Mouse (Mus musculus) heart, embryonic 13.5 days (tissue): ENCODE measurements around the gene Osbpl3. TPM values are rescaled to one million over a fixed set of nuclear protein-coding genes. Genes with fewer than 3 reads are reported as not detected.
"Not testable (repeated sequence)": the region's sequence is repeated elsewhere in the genome, so short reads cannot be mapped to it uniquely, and the experiment has no call there.

ENCODE experiments used
- ATAC-seq: fragments of 200-750 bp; cut with Nextera tagmentation; 2 replicates; pipeline ENCODE4 v1.8.0; 2017; ENCODE audit warnings: moderate TSS enrichment; ENCODE audit not compliant: insufficient number of reproducible peaks, low FRiP score, low TSS enrichment; ENCODE audit errors: extremely low read depth
- H3K27ac ChIP-seq: fragments of 300-500 bp; sonication (generic); replicated peaks from 2 replicates; pipeline ENCODE4 v1.5.1; 2015; ENCODE audit warnings: moderate library complexity, mild to moderate bottlenecking, inconsistent platforms
- H3K27me3 ChIP-seq: fragments of 300-500 bp; sonication (generic); replicated peaks from 2 replicates; pipeline ENCODE4 v1.6.1; 2015; ENCODE audit warnings: mild to moderate bottlenecking, inconsistent platforms
- H3K36me3 ChIP-seq: fragments of 300-500 bp; sonication (generic); 2 replicates; pipeline ENCODE4 v1.6.1; 2015; ENCODE audit warnings: mild to moderate bottlenecking, inconsistent platforms
- H3K4me1 ChIP-seq: fragments of 300-500 bp; sonication (generic); 2 replicates; pipeline ENCODE4 v1.6.1; 2015; ENCODE audit warnings: inconsistent platforms
- H3K4me2 ChIP-seq: fragments of 300-500 bp; sonication (generic); 2 replicates; pipeline ENCODE4 v1.6.1; 2015; ENCODE audit warnings: inconsistent platforms, mild to moderate bottlenecking, moderate library complexity
- H3K4me3 ChIP-seq: fragments of 300-500 bp; sonication (generic); 2 replicates; pipeline ENCODE4 v1.5.1; 2015; ENCODE audit warnings: moderate library complexity, mild to moderate bottlenecking, inconsistent platforms
- H3K9ac ChIP-seq: fragments of 300-500 bp; sonication (generic); 2 replicates; pipeline ENCODE4 v1.6.1; 2015; ENCODE audit warnings: inconsistent platforms, mild to moderate bottlenecking, moderate library complexity
- H3K9me3 ChIP-seq: fragments of 300-500 bp; sonication (generic); 2 replicates; pipeline ENCODE4 v1.6.1; 2016; ENCODE audit warnings: inconsistent platforms
- WGBS: fragments of 180-500 bp; shearing (Covaris S2); methylation state at CpG from one replicate; pipeline ENCODE4 v1.1.7; 2015; ENCODE audit warnings: mixed read lengths; 5-methylcytosine and 5-hydroxymethylcytosine counted together
- polyA plus RNA-seq: library from polyadenylated mRNA; unstranded; fragments of >200 nt; fragmentation: Nextera tagmentation; extraction: Ambion mirVana; gene quantifications from 2 replicates; pipeline ENCODE4 v1.2.1, GENCODE M21; 2015

Osbpl3 gene
- polyA plus RNA-seq, 1 experiment from 2014 or later: 11.8 TPM

GRCm38 (mm10) chr6:50452220-50452619 lies 3.8 kb downstream of the Osbpl3 start:
- Histone ChIP-seq H3K27me3 (no peaks in the 10 kb centered on the region), H3K27ac (no peak overlapping the region), H3K4me3 (no peak overlapping the region), H3K4me1 (peaks cover 28% of the 10 kb centered on the region), H3K4me2 (no peak overlapping the region), H3K9ac (no peak overlapping the region), H3K9me3 (no peaks in the 10 kb centered on the region), H3K36me3 (no peaks in the 10 kb centered on the region)
- no peak for ATAC-seq
- 86% methylated on average over 10 of the region's 10 CpGs for WGBS

- no peak for ATAC-seq
- WGBS: 86% methylated on average over 2 of the region's 2 CpGs
- H3K27ac ChIP-seq: no peak overlapping the region
These were observed 10.4 kb downstream of the Osbpl3 start for GRCm38 (mm10) chr6:50445616-50446015.

GRCm38 (mm10) chr6:50440966-50441862 lies 14.8 kb downstream of the Osbpl3 start:
- Histone ChIP-seq H3K27ac (0 out of 2 replicates have a peak overlapping the region, but pooled peaks have one; percentile 15), H3K4me2 (no peak overlapping the region), H3K4me3 (no peak overlapping the region), H3K27me3 (no peaks in the 10 kb centered on the region), H3K9me3 (no peaks in the 10 kb centered on the region), H3K9ac (no peak overlapping the region), H3K36me3 (0 out of 2 replicates have a peak, but pooled peaks cover 6% of the 10 kb centered on the region), H3K4me1 (peaks cover 44% of the 10 kb centered on the region)
- no peak; the same call in 1 of the 2 replicates for ATAC-seq
- WGBS: 77% methylated on average over 5 of the region's 5 CpGs

More at GRCm38 (mm10) chr6:50445616-50446015, 10.4 kb downstream of the Osbpl3 start:
- no peaks in the 10 kb centered on the region for H3K27me3 ChIP-seq
- H3K9ac ChIP-seq: no peak overlapping the region
- 0 out of 2 replicates have a peak, but pooled peaks cover 6% of the 10 kb centered on the region for H3K36me3 ChIP-seq
- no peak overlapping the region for H3K4me2 ChIP-seq
- peaks cover 24% of the 10 kb centered on the region for H3K4me1 ChIP-seq
- no peaks in the 10 kb centered on the region for H3K9me3 ChIP-seq
- H3K4me3 ChIP-seq: no peak overlapping the region

- WGBS: 72% methylated on average over 7 of the region's 7 CpGs
- Histone ChIP-seq H3K36me3 (0 out of 2 replicates have a peak, but pooled peaks cover 6% of the 10 kb centered on the region), H3K9ac (no peak overlapping the region), H3K4me3 (no peak overlapping the region), H3K27me3 (no peaks in the 10 kb centered on the region), H3K4me1 (peaks cover 44% of the 10 kb centered on the region), H3K4me2 (no peak overlapping the region), H3K9me3 (no peaks in the 10 kb centered on the region), H3K27ac (no peak overlapping the region)
- ATAC-seq: no peak
These were observed 15.8 kb downstream of the Osbpl3 start for GRCm38 (mm10) chr6:50440197-50440596.

- peaks cover 44% of the 10 kb centered on the region for H3K4me1 ChIP-seq
These were observed 17.1 kb downstream of the Osbpl3 start for GRCm38 (mm10) chr6:50438900-50439299.

GRCm38 (mm10) chr6:50437815-50438214 lies 18.2 kb downstream of the Osbpl3 start:
- H3K9me3 ChIP-seq: no peaks in the 10 kb centered on the region
- 79% methylated on average over 2 of the region's 2 CpGs for WGBS
- no peaks in the 10 kb centered on the region for H3K27me3 ChIP-seq
- H3K4me3 ChIP-seq: no peak overlapping the region
- H3K4me1 ChIP-seq: peaks cover 44% of the 10 kb centered on the region
- H3K36me3 ChIP-seq: 0 out of 2 replicates have a peak, but pooled peaks cover 6% of the 10 kb centered on the region
- no peak for ATAC-seq
- no peak overlapping the region for H3K9ac ChIP-seq
- no peak overlapping the region for H3K27ac ChIP-seq
- H3K4me2 ChIP-seq: no peak overlapping the region

More at GRCm38 (mm10) chr6:50438900-50439299, 17.1 kb downstream of the Osbpl3 start:
- not testable (repeated sequence) for H3K4me2 ChIP-seq, H3K27me3 ChIP-seq, H3K27ac ChIP-seq, H3K4me3 ChIP-seq, ATAC-seq, H3K36me3 ChIP-seq, H3K9ac ChIP-seq, H3K9me3 ChIP-seq
- 79% methylated on average over 4 of the region's 4 CpGs for whole genome bisulfite sequencing

GRCm38 (mm10) chr6:50436661-50437060 lies 19.3 kb downstream of the Osbpl3 start:
- no peak for ATAC-seq
- Histone ChIP-seq H3K9ac (no peak overlapping the region), H3K27me3 (no peaks in the 10 kb centered on the region), H3K4me3 (no peak overlapping the region), H3K9me3 (no peaks in the 10 kb centered on the region), H3K36me3 (0 out of 2 replicates have a peak, but pooled peaks cover 6% of the 10 kb centered on the region), H3K4me1 (peaks cover 40% of the 10 kb centered on the region), H3K27ac (peak overlapping the region; percentile 32; the same call in 1 of the 2 replicates), H3K4me2 (no peak overlapping the region)
- WGBS: 44% methylated on average over 2 of the region's 2 CpGs

GRCm38 (mm10) chr6:50432491-50432890 lies 23.5 kb downstream of the Osbpl3 start:
- H3K9me3 ChIP-seq: no peaks in the 10 kb centered on the region
- H3K4me1 ChIP-seq: peaks cover 19% of the 10 kb centered on the region
- no peak overlapping the region for H3K27ac ChIP-seq
- ATAC-seq: no peak
- H3K4me3 ChIP-seq: no peak overlapping the region
- H3K9ac ChIP-seq: no peak overlapping the region
- no peaks in the 10 kb centered on the region for H3K36me3 ChIP-seq
- WGBS: 45% methylated on average over 5 of the region's 5 CpGs
- H3K27me3 ChIP-seq: no peaks in the 10 kb centered on the region
- H3K4me2 ChIP-seq: no peak overlapping the region

GRCm38 (mm10) chr6:50429299-50429698 lies 26.7 kb downstream of the Osbpl3 start:
- H3K9me3 ChIP-seq: no peaks in the 10 kb centered on the region
- H3K4me1 ChIP-seq: peaks cover 15% of the 10 kb centered on the region
- H3K27me3 ChIP-seq: no peaks in the 10 kb centered on the region
- 84% methylated on average over 7 of the region's 7 CpGs for WGBS
- no peak overlapping the region for H3K9ac ChIP-seq
- H3K4me2 ChIP-seq: no peak overlapping the region
- H3K36me3 ChIP-seq: peaks cover 8% of the 10 kb centered on the region; the same call in 1 of the 2 replicates
- H3K4me3 ChIP-seq: no peak overlapping the region
- no peak overlapping the region for H3K27ac ChIP-seq
- ATAC-seq: no peak

- H3K27ac ChIP-seq: no peak overlapping the region
- ATAC-seq: no peak
- no peak overlapping the region for H3K4me3 ChIP-seq
- no peak overlapping the region for H3K4me2 ChIP-seq
- WGBS: 73% methylated on average over 11 of the region's 11 CpGs
- no peaks in the 10 kb centered on the region for H3K27me3 ChIP-seq
- peaks cover 10% of the 10 kb centered on the region; the same call in 1 of the 2 replicates for H3K4me1 ChIP-seq
- no peaks in the 10 kb centered on the region for H3K9me3 ChIP-seq
- H3K9ac ChIP-seq: no peak overlapping the region
- H3K36me3 ChIP-seq: peaks cover 8% of the 10 kb centered on the region; the same call in 1 of the 2 replicates
These were observed 28.8 kb downstream of the Osbpl3 start for GRCm38 (mm10) chr6:50427051-50427732.

- Histone ChIP-seq H3K4me3 (no peak overlapping the region), H3K9ac (no peak overlapping the region), H3K27ac (no peak overlapping the region), H3K36me3 (peaks cover 8% of the 10 kb centered on the region; the same call in 1 of the 2 replicates), H3K27me3 (no peaks in the 10 kb centered on the region), H3K4me2 (no peak overlapping the region), H3K9me3 (no peaks in the 10 kb centered on the region), H3K4me1 (peaks cover 10% of the 10 kb centered on the region; the same call in 1 of the 2 replicates)
- WGBS: 88% methylated on average over 4 of the region's 4 CpGs
- ATAC-seq: no peak
These were observed 29.4 kb downstream of the Osbpl3 start for GRCm38 (mm10) chr6:50426571-50426970.
